Mouse (Mus musculus): ENCODE results near the gene Cmip. TPM values are rescaled to one million over a fixed set of nuclear protein-coding genes. Genes with fewer than 3 reads are reported as not detected.

The Cmip gene
- polyA plus RNA-seq, 1 experiment from 2014 or later = 22.6 TPM

GRCm38 (mm10) chr8:117318911-117319826 is 62.3 kb downstream of the Cmip start:
- Histone ChIP-seq H3K27me3 (ENCODE audit: insufficient read depth, low read length) (no peaks in the 10 kb centered on the region), H3K4me1 (ENCODE audit: insufficient read depth) (peaks cover 56% of the 10 kb centered on the region), H3K9ac (replicated peaks) (no peak overlapping the region), H3K4me2 (ENCODE audit: low read depth, low read length) (0 out of 2 replicates have a peak overlapping the region, but pooled peaks have one; percentile 4), H3K9me3 (ENCODE audit: low read length) (no peaks in the 10 kb centered on the region), H3K36me3 (replicated peaks; ENCODE audit: insufficient read depth, low read length) (peaks cover 13% of the 10 kb centered on the region), H3K4me3 (ENCODE audit: low read depth, low read length) (no peak overlapping the region), H3K27ac (ENCODE audit: low read depth) (no peak overlapping the region)
- WGBS (ENCODE audit: insufficient replicate concordance) = 84% methylated on average over 26 of the region's 26 CpGs
- TF ChIP-seq EP300 (IDR thresholded peaks at IDR 0.05; ENCODE audit: low read depth) (no peak), CTCF (IDR thresholded peaks at IDR 0.05; ENCODE audit: low read depth) (no peak)
- DNase-seq (no peak), ATAC-seq (no peak)

- no peak for ATAC-seq
- Histone ChIP-seq H3K9me3 (ENCODE audit: low read length) (no peaks in the 10 kb centered on the region), H3K36me3 (replicated peaks; ENCODE audit: insufficient read depth, low read length) (peaks cover 14% of the 10 kb centered on the region), H3K27me3 (ENCODE audit: insufficient read depth, low read length) (no peaks in the 10 kb centered on the region), H3K4me3 (ENCODE audit: low read depth, low read length) (no peak overlapping the region), H3K4me1 (ENCODE audit: insufficient read depth) (peaks cover 56% of the 10 kb centered on the region), H3K4me2 (ENCODE audit: low read depth, low read length) (no peak overlapping the region), H3K27ac (ENCODE audit: low read depth) (no peak overlapping the region), H3K9ac (replicated peaks) (no peak overlapping the region)
- no peak for DNase-seq
- 89% methylated on average over 10 of the region's 10 CpGs for WGBS (ENCODE audit: insufficient replicate concordance)
- TF ChIP-seq CTCF (IDR thresholded peaks at IDR 0.05; ENCODE audit: low read depth) (no peak), EP300 (IDR thresholded peaks at IDR 0.05; ENCODE audit: low read depth) (no peak)
Observed at GRCm38 (mm10) chr8:117320616-117321015, 63.8 kb downstream of the Cmip start.

GRCm38 (mm10) chr8:117321232-117321631 is 64.4 kb downstream of the Cmip start:
- no peak overlapping the region for H3K4me2 ChIP-seq (ENCODE audit: low read depth, low read length)
- no peak overlapping the region for H3K27ac ChIP-seq (ENCODE audit: low read depth)
- H3K4me1 ChIP-seq (ENCODE audit: insufficient read depth) = peaks cover 55% of the 10 kb centered on the region

GRCm38 (mm10) chr8:117322021-117322420 is 65.2 kb downstream of the Cmip start:
- ATAC-seq (no peak), DNase-seq (no peak)
- Histone ChIP-seq H3K9me3 (ENCODE audit: low read length) (no peaks in the 10 kb centered on the region), H3K4me1 (ENCODE audit: insufficient read depth) (peaks cover 56% of the 10 kb centered on the region), H3K4me2 (ENCODE audit: low read depth, low read length) (no peak overlapping the region), H3K9ac (replicated peaks) (no peak overlapping the region), H3K36me3 (replicated peaks; ENCODE audit: insufficient read depth, low read length) (peaks cover 14% of the 10 kb centered on the region), H3K27me3 (ENCODE audit: insufficient read depth, low read length) (no peaks in the 10 kb centered on the region), H3K27ac (ENCODE audit: low read depth) (no peak overlapping the region), H3K4me3 (ENCODE audit: low read depth, low read length) (no peak overlapping the region)
- no peak for TF ChIP-seq CTCF (IDR thresholded peaks at IDR 0.05; ENCODE audit: low read depth)
- TF ChIP-seq EP300 (IDR thresholded peaks at IDR 0.05; ENCODE audit: low read depth) = no peak
- WGBS (ENCODE audit: insufficient replicate concordance) = 46% methylated on average over 6 of the region's 6 CpGs

More at GRCm38 (mm10) chr8:117321232-117321631, 64.4 kb downstream of the Cmip start:
- Histone ChIP-seq H3K4me3 (ENCODE audit: low read depth, low read length) (no peak overlapping the region), H3K9me3 (ENCODE audit: low read length) (no peaks in the 10 kb centered on the region), H3K9ac (replicated peaks) (no peak overlapping the region), H3K36me3 (replicated peaks; ENCODE audit: insufficient read depth, low read length) (peaks cover 14% of the 10 kb centered on the region), H3K27me3 (ENCODE audit: insufficient read depth, low read length) (no peaks in the 10 kb centered on the region)
- ATAC-seq (no peak), DNase-seq (no peak)
- WGBS (ENCODE audit: insufficient replicate concordance) = 87% methylated on average over 15 of the region's 15 CpGs
- TF ChIP-seq CTCF (IDR thresholded peaks at IDR 0.05; ENCODE audit: low read depth) = no peak
- TF ChIP-seq EP300 (IDR thresholded peaks at IDR 0.05; ENCODE audit: low read depth) = no peak

- ATAC-seq (peak; percentile 65), DNase-seq (no peak)
- Histone ChIP-seq H3K27ac (ENCODE audit: low read depth) (no peak overlapping the region), H3K4me1 (ENCODE audit: insufficient read depth) (peaks cover 59% of the 10 kb centered on the region), H3K4me2 (ENCODE audit: low read depth, low read length) (no peak overlapping the region), H3K9me3 (ENCODE audit: low read length) (no peaks in the 10 kb centered on the region), H3K27me3 (ENCODE audit: insufficient read depth, low read length) (no peaks in the 10 kb centered on the region), H3K36me3 (replicated peaks; ENCODE audit: insufficient read depth, low read length) (peaks cover 14% of the 10 kb centered on the region), H3K4me3 (ENCODE audit: low read depth, low read length) (no peak overlapping the region), H3K9ac (replicated peaks) (no peak overlapping the region; the same call in 1 of the 2 replicates)
- 0 out of 2 replicates have a peak, but pooled peaks have one; percentile 29 for TF ChIP-seq EP300 (IDR thresholded peaks at IDR 0.05; ENCODE audit: low read depth)
- TF ChIP-seq CTCF (IDR thresholded peaks at IDR 0.05; ENCODE audit: low read depth) = no peak
- 42% methylated on average over 8 of the region's 8 CpGs for WGBS (ENCODE audit: insufficient replicate concordance)
Observed at GRCm38 (mm10) chr8:117322715-117323310, 65.9 kb downstream of the Cmip start.

- H3K27me3 ChIP-seq (ENCODE audit: insufficient read depth, low read length) = no peaks in the 10 kb centered on the region
- H3K4me2 ChIP-seq (ENCODE audit: low read depth, low read length) = no peak overlapping the region
- H3K36me3 ChIP-seq (replicated peaks; ENCODE audit: insufficient read depth, low read length) = peaks cover 10% of the 10 kb centered on the region
- H3K9ac ChIP-seq (replicated peaks) = no peak overlapping the region
- 0 out of 2 replicates have a peak overlapping the region, but pooled peaks have one; percentile 5 for H3K27ac ChIP-seq (ENCODE audit: low read depth)
- DNase-seq = no peak
- H3K9me3 ChIP-seq (ENCODE audit: low read length) = no peaks in the 10 kb centered on the region
- TF ChIP-seq EP300 (IDR thresholded peaks at IDR 0.05; ENCODE audit: low read depth) (no peak), CTCF (IDR thresholded peaks at IDR 0.05; ENCODE audit: low read depth) (no peak)
- WGBS (ENCODE audit: insufficient replicate concordance) = 79% methylated on average over 9 of the region's 9 CpGs
- H3K4me3 ChIP-seq (ENCODE audit: low read depth, low read length) = no peak overlapping the region
- no peak for ATAC-seq
- H3K4me1 ChIP-seq (ENCODE audit: insufficient read depth) = peaks cover 63% of the 10 kb centered on the region
Observed at GRCm38 (mm10) chr8:117324821-117325220, 68.0 kb downstream of the Cmip start.

All from liver, postnatal 0 days (tissue).